Mouse (Mus musculus) forebrain, embryonic 11.5 days (tissue): ENCODE measurements around the gene Set. TPM values are rescaled to one million over a fixed set of nuclear protein-coding genes. Genes with fewer than 3 reads are reported as not detected.

ENCODE experiments used
- ATAC-seq: fragments of 200-750 bp; cut with Nextera tagmentation; replicated peaks from 2 replicates; pipeline ENCODE4 v1.8.0; 2017; ENCODE audit warnings: moderate TSS enrichment; ENCODE audit not compliant: low FRiP score
- DNase-seq: peaks from one replicate; pipeline ENCODE4 v3.0.0-alpha.2; 2017; ENCODE audit warnings: low spot score
- H3K27ac ChIP-seq: fragments of 300-500 bp; sonication (generic); 2 replicates; pipeline ENCODE4 v1.5.1; 2014; ENCODE audit warnings: low read depth, low read length
- H3K27me3 ChIP-seq: fragments of 300-500 bp; sonication (generic); 2 replicates; pipeline ENCODE4 v1.6.1; 2014; ENCODE audit warnings: mild to moderate bottlenecking, low read length, mixed read lengths; ENCODE audit not compliant: control insufficient read depth, insufficient read depth
- H3K36me3 ChIP-seq: fragments of 300-500 bp; sonication (generic); 2 replicates; pipeline ENCODE4 v1.6.1; 2014; ENCODE audit warnings: mild to moderate bottlenecking, low read length, moderate library complexity, mixed read lengths; ENCODE audit not compliant: control insufficient read depth, insufficient read depth
- H3K4me1 ChIP-seq: fragments of 300-500 bp; sonication (generic); replicated peaks from 2 replicates; pipeline ENCODE4 v1.6.1; 2014; ENCODE audit warnings: low read length, mixed read lengths; ENCODE audit not compliant: control insufficient read depth, insufficient read depth
- H3K4me2 ChIP-seq: fragments of 300-500 bp; sonication (generic); 2 replicates; pipeline ENCODE4 v1.6.1; 2014; ENCODE audit warnings: low read depth, mild to moderate bottlenecking, low read length, moderate library complexity, mixed read lengths; ENCODE audit not compliant: severe bottlenecking
- H3K4me3 ChIP-seq: fragments of 300-500 bp; sonication (generic); 2 replicates; pipeline ENCODE4 v1.5.1; 2014; ENCODE audit warnings: low read depth, low read length
- H3K9ac ChIP-seq: fragments of 300-500 bp; sonication (generic); 2 replicates; pipeline ENCODE4 v1.6.1; 2014; ENCODE audit warnings: low read length
- H3K9me3 ChIP-seq: fragments of 300-500 bp; sonication (generic); 2 replicates; pipeline ENCODE4 v1.6.1; 2016; ENCODE audit warnings: low read length, mixed read lengths; ENCODE audit not compliant: control insufficient read depth
- WGBS: fragments of 180-500 bp; shearing (Covaris S2); extraction: QIAGEN DNeasy Blood & Tissue Kit; methylation state at CpG from one replicate; pipeline ENCODE4 v1.1.7; 2014; 5-methylcytosine and 5-hydroxymethylcytosine counted together
- polyA plus RNA-seq: library from polyadenylated mRNA; unstranded; fragments of >200 nt; fragmentation: Nextera tagmentation; extraction: Ambion mirVana; gene quantifications from 2 replicates; pipeline ENCODE4 v1.2.1, GENCODE M21; 2014

Set gene
- polyA plus RNA-seq, 1 experiment from 2014 or later, result 817 TPM

- no peak for ATAC-seq
- H3K27ac ChIP-seq, result no peak overlapping the region
- DNase-seq, result no peak
- no peaks in the 10 kb centered on the region for H3K9me3 ChIP-seq
- H3K4me1 ChIP-seq, result peaks cover 13% of the 10 kb centered on the region
- peak overlapping the region; percentile 64; the same call in 1 of the 2 replicates for H3K4me3 ChIP-seq
- 45% methylated on average over 3 of the region's 3 CpGs for WGBS
- H3K9ac ChIP-seq, result 0 out of 2 replicates have a peak overlapping the region, but pooled peaks have one; percentile 3
- no peaks in the 10 kb centered on the region for H3K27me3 ChIP-seq
- peak overlapping the region; percentile 96; the same call in 1 of the 2 replicates for H3K4me2 ChIP-seq
- H3K36me3 ChIP-seq, result peaks cover 8% of the 10 kb centered on the region; the same call in 1 of the 2 replicates
Measured at GRCm38 (mm10) chr2:30064298-30064697, 7.1 kb downstream of the Set start.

- H3K4me2 ChIP-seq, result peak overlapping the region; percentile 67
- H3K4me3 ChIP-seq, result peak overlapping the region; percentile 100
- under 1% methylated on average over 64 of the region's 101 CpGs for WGBS
- H3K9ac ChIP-seq, result peak overlapping the region; percentile 100
- no peaks in the 10 kb centered on the region for H3K27me3 ChIP-seq
- no peaks in the 10 kb centered on the region for H3K9me3 ChIP-seq
- DNase-seq, result peak; percentile 99
- H3K36me3 ChIP-seq, result peaks cover 15% of the 10 kb centered on the region; the same call in 1 of the 2 replicates
- peaks cover 13% of the 10 kb centered on the region for H3K4me1 ChIP-seq
- ATAC-seq, result peak; percentile 93
- H3K27ac ChIP-seq, result peak overlapping the region; percentile 99
Measured at GRCm38 (mm10) chr2:30066046-30066901, 9.1 kb downstream of the Set start.

GRCm38 (mm10) chr2:30067031-30067888 lies 10.1 kb downstream of the Set start:
- Histone ChIP-seq H3K4me3 (peak overlapping the region; percentile 100), H3K9me3 (no peaks in the 10 kb centered on the region), H3K36me3 (peaks cover 15% of the 10 kb centered on the region; the same call in 1 of the 2 replicates), H3K4me1 (peaks cover 13% of the 10 kb centered on the region), H3K4me2 (peak overlapping the region; percentile 61), H3K9ac (peak overlapping the region; percentile 100), H3K27me3 (no peaks in the 10 kb centered on the region), H3K27ac (peak overlapping the region; percentile 99)
- peak; percentile 31 for ATAC-seq
- no peak for DNase-seq
- 1% methylated on average over 65 of the region's 69 CpGs for WGBS

- Histone ChIP-seq H3K9me3 (no peaks in the 10 kb centered on the region), H3K36me3 (peaks cover 15% of the 10 kb centered on the region; the same call in 1 of the 2 replicates), H3K4me3 (peak overlapping the region; percentile 100), H3K27ac (no peak overlapping the region), H3K9ac (peak overlapping the region; percentile 100), H3K27me3 (no peaks in the 10 kb centered on the region), H3K4me2 (peak overlapping the region; percentile 61), H3K4me1 (peaks cover 13% of the 10 kb centered on the region)
- ATAC-seq (no peak), DNase-seq (no peak)
- 25% methylated on average over 7 of the region's 7 CpGs for WGBS
Measured at GRCm38 (mm10) chr2:30067962-30068361, 10.8 kb downstream of the Set start.

- DNase-seq (no peak), ATAC-seq (no peak)
- Histone ChIP-seq H3K4me3 (no peak overlapping the region), H3K9me3 (no peaks in the 10 kb centered on the region), H3K4me1 (peaks cover 4% of the 10 kb centered on the region), H3K27ac (no peak overlapping the region), H3K27me3 (no peaks in the 10 kb centered on the region), H3K9ac (no peak overlapping the region), H3K4me2 (no peak overlapping the region), H3K36me3 (peaks cover 15% of the 10 kb centered on the region; the same call in 1 of the 2 replicates)
- 73% methylated on average over 7 of the region's 7 CpGs for WGBS
Measured at GRCm38 (mm10) chr2:30072875-30073274, 15.7 kb downstream of the Set start.

- no peak for DNase-seq
- no peak overlapping the region for H3K4me2 ChIP-seq
- peaks cover 14% of the 10 kb centered on the region; the same call in 1 of the 2 replicates for H3K36me3 ChIP-seq
- no peaks in the 10 kb centered on the region for H3K9me3 ChIP-seq
- H3K4me1 ChIP-seq, result peaks cover 5% of the 10 kb centered on the region
- no peaks in the 10 kb centered on the region for H3K27me3 ChIP-seq
- no peak for ATAC-seq
- no peak overlapping the region for H3K4me3 ChIP-seq
- H3K9ac ChIP-seq, result no peak overlapping the region
- H3K27ac ChIP-seq, result no peak overlapping the region
- 72% methylated on average over 3 of the region's 3 CpGs for WGBS
Measured at GRCm38 (mm10) chr2:30073285-30073684, 16.1 kb downstream of the Set start.

- Histone ChIP-seq H3K27me3 (no peaks in the 10 kb centered on the region), H3K9me3 (no peaks in the 10 kb centered on the region), H3K4me2 (no peak overlapping the region), H3K4me3 (no peak overlapping the region), H3K27ac (no peak overlapping the region), H3K4me1 (peaks cover 5% of the 10 kb centered on the region), H3K36me3 (peaks cover under 1% of the 10 kb centered on the region; the same call in 1 of the 2 replicates), H3K9ac (no peak overlapping the region)
- DNase-seq (no peak), ATAC-seq (no peak)
- 86% methylated on average over 3 of the region's 3 CpGs for WGBS
Measured at GRCm38 (mm10) chr2:30075625-30076024, 18.4 kb downstream of the Set start.

GRCm38 (mm10) chr2:30076439-30076838 lies 19.3 kb downstream of the Set start:
- H3K4me1 ChIP-seq, result peaks cover 5% of the 10 kb centered on the region
- no peaks in the 10 kb centered on the region for H3K36me3 ChIP-seq
- no peaks in the 10 kb centered on the region for H3K9me3 ChIP-seq
- ATAC-seq (no peak), DNase-seq (no peak)
- H3K4me2 ChIP-seq, result no peak overlapping the region
- no peak overlapping the region for H3K4me3 ChIP-seq
- no peak overlapping the region for H3K27ac ChIP-seq
- WGBS, result 92% methylated on average over 8 of the region's 9 CpGs
- H3K9ac ChIP-seq, result no peak overlapping the region
- H3K27me3 ChIP-seq, result no peaks in the 10 kb centered on the region
